Mouse (Mus musculus) heart, postnatal 0 days (tissue): ENCODE data around the gene Akap6.

Experiments used
- CTCF ChIP-seq: IDR thresholded peaks from 2 replicates; pipeline ENCODE4 v1.5.1; 2016; ENCODE audit warnings: antibody characterized with exemption, control low read depth, low read depth
- EP300 ChIP-seq: IDR thresholded peaks from 2 replicates; pipeline ENCODE4 v1.6.1; 2016; ENCODE audit warnings: antibody characterized with exemption, low read depth

DNA sequence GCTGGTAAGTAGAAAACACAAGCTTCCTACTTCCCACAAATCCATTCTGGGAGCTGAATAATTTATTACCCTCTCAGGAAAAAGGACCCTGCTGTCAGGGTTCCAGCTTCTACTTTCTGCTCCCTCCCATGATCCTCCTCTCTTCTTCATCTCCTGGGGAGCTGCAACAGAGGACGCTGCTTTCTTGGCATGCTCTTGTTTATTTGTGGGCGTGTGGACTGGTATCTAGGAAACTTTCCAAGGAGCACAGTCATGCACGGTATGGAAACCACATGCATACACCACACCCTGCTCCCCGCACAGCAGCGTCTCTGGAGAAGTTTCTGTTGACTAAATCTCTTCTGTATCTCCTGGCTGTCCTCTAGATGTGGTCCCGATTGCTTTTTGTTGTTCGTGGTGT, 119.4 kb downstream of the Akap6 start:
- TF ChIP-seq CTCF (no peak), EP300 (no peak)
